Mouse (Mus musculus) midbrain, embryonic 14.5 days (tissue): ENCODE data around the gene Fam131b. TPM values are rescaled to one million over a fixed set of nuclear protein-coding genes. Genes with fewer than 3 reads are reported as not detected.

ENCODE experiments used
- ATAC-seq: fragments of 200-750 bp; cut with Nextera tagmentation; 2 replicates; pipeline ENCODE4 v1.8.0; 2017; ENCODE audit warnings: moderate number of reproducible peaks, moderate library complexity; ENCODE audit not compliant: low FRiP score, low TSS enrichment
- DNase-seq: peaks from one replicate; pipeline ENCODE4 v3.0.0-alpha.2; 2015
- H3K27ac ChIP-seq: fragments of 300-500 bp; sonication (generic); replicated peaks from 2 replicates; pipeline ENCODE4 v1.5.1; 2014; ENCODE audit warnings: mild to moderate bottlenecking, low read depth, low read length, moderate library complexity
- H3K27me3 ChIP-seq: fragments of 300-500 bp; sonication (generic); 2 replicates; pipeline ENCODE4 v1.6.1; 2014; ENCODE audit warnings: low read length, control low read depth, mixed read lengths; ENCODE audit not compliant: control insufficient read depth, insufficient read depth
- H3K36me3 ChIP-seq: fragments of 300-500 bp; sonication (generic); 2 replicates; pipeline ENCODE4 v1.6.1; 2014; ENCODE audit warnings: low read length, control low read depth; ENCODE audit not compliant: control insufficient read depth, insufficient read depth
- H3K4me1 ChIP-seq: fragments of 300-500 bp; sonication (generic); 2 replicates; pipeline ENCODE4 v1.6.1; 2014; ENCODE audit warnings: mild to moderate bottlenecking, antibody characterized with exemption, low read length, control low read depth; ENCODE audit not compliant: control insufficient read depth, insufficient read depth
- H3K4me2 ChIP-seq: fragments of 300-500 bp; sonication (generic); 2 replicates; pipeline ENCODE4 v1.6.1; 2014; ENCODE audit warnings: mild to moderate bottlenecking, low read length, moderate library complexity
- H3K4me3 ChIP-seq: fragments of 300-500 bp; sonication (generic); replicated peaks from 2 replicates; pipeline ENCODE4 v1.5.1; 2014; ENCODE audit warnings: low read depth, low read length
- H3K9ac ChIP-seq: fragments of 300-500 bp; sonication (generic); replicated peaks from 2 replicates; pipeline ENCODE4 v1.6.1; 2014; ENCODE audit warnings: mild to moderate bottlenecking, low read length, moderate library complexity
- H3K9me3 ChIP-seq: fragments of 300-500 bp; sonication (generic); 2 replicates; pipeline ENCODE4 v1.6.1; 2016; ENCODE audit warnings: low read length, control low read depth, mixed read lengths; ENCODE audit not compliant: control insufficient read depth
- WGBS: fragments of 180-500 bp; shearing (Covaris S2); extraction: QIAGEN DNeasy Blood & Tissue Kit; methylation state at CpG from one replicate; pipeline ENCODE4 v1.1.7; 2014; 5-methylcytosine and 5-hydroxymethylcytosine counted together
- polyA plus RNA-seq: library from polyadenylated mRNA; unstranded; fragments of >200 nt; fragmentation: Nextera tagmentation; extraction: Ambion mirVana; gene quantifications from 2 replicates; pipeline ENCODE4 v1.2.1, GENCODE M21; 2014

Fam131b gene
- polyA plus RNA-seq, 1 experiment from 2014 or later: 4.6 TPM

- H3K4me2 ChIP-seq: no peak overlapping the region
- no peaks in the 10 kb centered on the region for H3K36me3 ChIP-seq
- H3K27me3 ChIP-seq: no peaks in the 10 kb centered on the region
- DNase-seq: no peak
- WGBS: 75% methylated on average over 1 of the region's 1 CpGs
- H3K27ac ChIP-seq: no peak overlapping the region
- H3K4me3 ChIP-seq: no peak overlapping the region
- ATAC-seq: no peak
- H3K9me3 ChIP-seq: no peaks in the 10 kb centered on the region
- no peaks in the 10 kb centered on the region for H3K4me1 ChIP-seq
- H3K9ac ChIP-seq: no peak overlapping the region
Observed at GRCm38 (mm10) chr6:42344255-42344654, 19.8 kb upstream of the Fam131b start.

- H3K36me3 ChIP-seq: no peaks in the 10 kb centered on the region
- ATAC-seq (no peak), DNase-seq (no peak)
- no peak overlapping the region for H3K4me2 ChIP-seq
- no peak overlapping the region for H3K27ac ChIP-seq
- no peak overlapping the region for H3K9ac ChIP-seq
- no peaks in the 10 kb centered on the region for H3K9me3 ChIP-seq
- no peak overlapping the region for H3K4me3 ChIP-seq
- WGBS: 91% methylated on average over 9 of the region's 9 CpGs
- H3K27me3 ChIP-seq: no peaks in the 10 kb centered on the region
- no peaks in the 10 kb centered on the region for H3K4me1 ChIP-seq
Observed at GRCm38 (mm10) chr6:42343361-42344120, 19.1 kb upstream of the Fam131b start.

GRCm38 (mm10) chr6:42342171-42342570 is 17.7 kb upstream of the Fam131b start:
- no peak for ATAC-seq
- no peaks in the 10 kb centered on the region for H3K4me1 ChIP-seq
- no peak for DNase-seq
- no peaks in the 10 kb centered on the region for H3K9me3 ChIP-seq
- H3K4me3 ChIP-seq: no peak overlapping the region
- H3K27me3 ChIP-seq: no peaks in the 10 kb centered on the region
- H3K9ac ChIP-seq: no peak overlapping the region
- H3K27ac ChIP-seq: no peak overlapping the region
- no peak overlapping the region for H3K4me2 ChIP-seq
- WGBS: 68% methylated on average over 1 of the region's 1 CpGs
- H3K36me3 ChIP-seq: no peaks in the 10 kb centered on the region

- no peak for DNase-seq
Observed at GRCm38 (mm10) chr6:42339981-42340380, 15.5 kb upstream of the Fam131b start.

GRCm38 (mm10) chr6:42339189-42339588 is 14.7 kb upstream of the Fam131b start:
- H3K27me3 ChIP-seq: no peaks in the 10 kb centered on the region
- DNase-seq (no peak), ATAC-seq (no peak)
- no peaks in the 10 kb centered on the region for H3K36me3 ChIP-seq
- no peaks in the 10 kb centered on the region for H3K9me3 ChIP-seq
- no peak overlapping the region for H3K9ac ChIP-seq
- H3K4me2 ChIP-seq: no peak overlapping the region
- no peak overlapping the region for H3K4me3 ChIP-seq
- 93% methylated on average over 2 of the region's 2 CpGs for WGBS
- no peak overlapping the region for H3K27ac ChIP-seq
- no peaks in the 10 kb centered on the region for H3K4me1 ChIP-seq

More at GRCm38 (mm10) chr6:42339981-42340380, 15.5 kb upstream of the Fam131b start:
- no peak overlapping the region for H3K9ac ChIP-seq
- ATAC-seq: no peak
- no peaks in the 10 kb centered on the region for H3K4me1 ChIP-seq
- H3K4me2 ChIP-seq: no peak overlapping the region
- no peak overlapping the region for H3K27ac ChIP-seq
- H3K9me3 ChIP-seq: no peaks in the 10 kb centered on the region
- no peaks in the 10 kb centered on the region for H3K36me3 ChIP-seq
- no peak overlapping the region for H3K4me3 ChIP-seq
- WGBS: 78% methylated on average over 5 of the region's 5 CpGs
- H3K27me3 ChIP-seq: no peaks in the 10 kb centered on the region

- H3K4me3 ChIP-seq: no peak overlapping the region
- H3K9me3 ChIP-seq: no peaks in the 10 kb centered on the region
- ATAC-seq (no peak), DNase-seq (no peak)
- WGBS: 92% methylated on average over 3 of the region's 3 CpGs
- H3K27me3 ChIP-seq: no peaks in the 10 kb centered on the region
- no peaks in the 10 kb centered on the region for H3K4me1 ChIP-seq
- no peak overlapping the region for H3K27ac ChIP-seq
- no peak overlapping the region for H3K9ac ChIP-seq
- no peak overlapping the region for H3K4me2 ChIP-seq
- H3K36me3 ChIP-seq: no peaks in the 10 kb centered on the region
Observed at GRCm38 (mm10) chr6:42330946-42331345, 6.5 kb upstream of the Fam131b start.

- Histone ChIP-seq H3K4me2 (no peak overlapping the region), H3K9ac (no peak overlapping the region), H3K9me3 (no peaks in the 10 kb centered on the region), H3K4me1 (no peaks in the 10 kb centered on the region), H3K27me3 (no peaks in the 10 kb centered on the region), H3K4me3 (no peak overlapping the region), H3K36me3 (no peaks in the 10 kb centered on the region), H3K27ac (no peak overlapping the region)
- no peak for ATAC-seq
- no peak for DNase-seq
- WGBS: 72% methylated on average over 3 of the region's 3 CpGs
Observed at GRCm38 (mm10) chr6:42330216-42330615, 5.8 kb upstream of the Fam131b start.

GRCm38 (mm10) chr6:42328757-42329156 is 4.3 kb upstream of the Fam131b start:
- H3K4me3 ChIP-seq: no peak overlapping the region
- no peak overlapping the region for H3K4me2 ChIP-seq
- H3K27ac ChIP-seq: no peak overlapping the region
- H3K9ac ChIP-seq: no peak overlapping the region
- no peaks in the 10 kb centered on the region for H3K4me1 ChIP-seq
- no peaks in the 10 kb centered on the region for H3K27me3 ChIP-seq
- DNase-seq (no peak), ATAC-seq (no peak)
- WGBS: 85% methylated on average over 3 of the region's 3 CpGs
- no peaks in the 10 kb centered on the region for H3K9me3 ChIP-seq
- H3K36me3 ChIP-seq: no peaks in the 10 kb centered on the region

GRCm38 (mm10) chr6:42326509-42326908 is 2.1 kb upstream of the Fam131b start:
- no peaks in the 10 kb centered on the region for H3K9me3 ChIP-seq
- H3K4me3 ChIP-seq: no peak overlapping the region
- H3K4me1 ChIP-seq: peaks cover 11% of the 10 kb centered on the region
- H3K4me2 ChIP-seq: no peak overlapping the region
- H3K27ac ChIP-seq: no peak overlapping the region
- H3K9ac ChIP-seq: no peak overlapping the region
- WGBS: 92% methylated on average over 3 of the region's 3 CpGs
- DNase-seq (no peak), ATAC-seq (no peak)
- H3K27me3 ChIP-seq: no peaks in the 10 kb centered on the region
- H3K36me3 ChIP-seq: no peaks in the 10 kb centered on the region
